Mouse (Mus musculus): ENCODE measurements around the gene Pik3r1.

DNA sequence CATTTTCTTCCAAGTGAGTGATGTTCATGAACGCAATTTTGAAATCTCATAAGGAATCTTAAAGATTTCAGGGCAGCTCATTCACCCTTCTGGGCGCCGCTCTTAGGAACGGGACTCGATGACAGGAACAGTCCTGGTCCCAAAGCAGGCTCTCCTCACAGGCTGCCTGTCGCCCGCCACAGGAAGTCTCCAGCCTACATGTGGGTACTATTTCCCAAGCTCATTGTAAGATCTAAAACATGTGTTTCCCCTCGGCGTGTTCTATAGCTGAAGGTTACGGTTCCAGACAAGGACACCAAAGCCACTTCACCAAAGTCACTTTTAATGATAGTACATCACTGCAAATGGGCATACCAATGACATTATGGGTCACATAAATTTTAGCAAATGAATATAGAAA is 35.3 kb downstream of the Pik3r1 start:
- TF ChIP-seq POLR2A (IDR thresholded peaks at IDR 0.05; ENCODE audit: borderline replicate concordance, extremely low read depth, insufficient read depth, insufficient read length, poor library complexity, severe bottlenecking) = no peak
- no peak for TF ChIP-seq CTCF (IDR thresholded peaks at IDR 0.05; ENCODE audit: borderline replicate concordance, extremely low read depth, insufficient read depth, insufficient read length)

All from brain, embryonic 14.5 days (tissue).